Mouse (Mus musculus) splenic B cell, adult 2 months (primary cell): Measurements from ENCODE around the gene Dgki.

Experiments used
- DNase-seq: peaks from one replicate; pipeline ENCODE4 v3.0.0-alpha.2; 2011; ENCODE audit warnings: low read depth, low spot score
- H3K27me3 ChIP-seq: 2 replicates; pipeline ENCODE4 v1.6.1; 2012; ENCODE audit warnings: mild to moderate bottlenecking, low read length, moderate library complexity, mixed read lengths; ENCODE audit not compliant: control insufficient read depth, poor library complexity, insufficient read depth, severe bottlenecking
- H3K36me3 ChIP-seq: 2 replicates; pipeline ENCODE4 v1.6.1; 2012; ENCODE audit warnings: mild to moderate bottlenecking, low read length, moderate library complexity, mixed read lengths; ENCODE audit not compliant: control insufficient read depth, poor library complexity, insufficient read depth, severe bottlenecking

Dgki gene

DNA sequence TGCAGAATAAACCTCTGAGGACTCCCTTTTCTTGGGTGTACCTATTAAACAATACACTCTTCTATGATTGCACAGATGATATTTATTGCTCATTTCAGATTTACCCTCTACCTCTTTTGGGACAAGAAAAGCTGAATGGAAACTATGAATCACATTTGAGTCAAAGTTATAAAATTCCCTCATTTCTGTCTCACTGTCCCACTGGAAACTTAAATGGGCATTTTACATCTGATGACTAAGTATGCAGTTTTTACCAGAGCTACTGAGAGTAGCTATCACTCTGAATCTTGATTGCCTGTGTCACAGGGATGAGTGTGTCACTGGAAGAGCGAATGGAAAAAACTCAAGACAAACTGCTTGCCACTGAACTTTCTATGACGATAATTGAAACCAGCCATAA lies 467.8 kb downstream of the Dgki start:
- no peak for DNase-seq
- no peaks in the 10 kb centered on the region for H3K27me3 ChIP-seq

GRCm38 (mm10) chr6:36830371-36830925 lies 469.5 kb downstream of the Dgki start:
- no peak for DNase-seq
- no peaks in the 10 kb centered on the region for H3K36me3 ChIP-seq
- no peaks in the 10 kb centered on the region for H3K27me3 ChIP-seq

More for the DNA sequence above, 467.8 kb downstream of the Dgki start:
- H3K36me3 ChIP-seq = no peaks in the 10 kb centered on the region

DNA sequence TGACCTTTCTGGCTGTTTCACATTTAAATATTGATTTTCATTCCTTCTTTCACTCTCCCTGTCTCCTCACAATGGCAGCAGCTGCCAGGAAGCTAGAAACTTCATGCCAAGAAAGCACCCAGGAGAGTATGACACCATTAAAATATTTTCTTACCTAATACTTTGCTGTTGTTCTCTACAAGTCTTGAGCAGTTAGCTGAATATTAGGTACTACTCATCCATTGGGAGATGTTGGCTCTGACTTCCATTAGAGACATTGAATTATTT lies 480.3 kb downstream of the Dgki start:
- Histone ChIP-seq H3K27me3 (no peaks in the 10 kb centered on the region), H3K36me3 (no peaks in the 10 kb centered on the region)
- DNase-seq = no peak

DNA sequence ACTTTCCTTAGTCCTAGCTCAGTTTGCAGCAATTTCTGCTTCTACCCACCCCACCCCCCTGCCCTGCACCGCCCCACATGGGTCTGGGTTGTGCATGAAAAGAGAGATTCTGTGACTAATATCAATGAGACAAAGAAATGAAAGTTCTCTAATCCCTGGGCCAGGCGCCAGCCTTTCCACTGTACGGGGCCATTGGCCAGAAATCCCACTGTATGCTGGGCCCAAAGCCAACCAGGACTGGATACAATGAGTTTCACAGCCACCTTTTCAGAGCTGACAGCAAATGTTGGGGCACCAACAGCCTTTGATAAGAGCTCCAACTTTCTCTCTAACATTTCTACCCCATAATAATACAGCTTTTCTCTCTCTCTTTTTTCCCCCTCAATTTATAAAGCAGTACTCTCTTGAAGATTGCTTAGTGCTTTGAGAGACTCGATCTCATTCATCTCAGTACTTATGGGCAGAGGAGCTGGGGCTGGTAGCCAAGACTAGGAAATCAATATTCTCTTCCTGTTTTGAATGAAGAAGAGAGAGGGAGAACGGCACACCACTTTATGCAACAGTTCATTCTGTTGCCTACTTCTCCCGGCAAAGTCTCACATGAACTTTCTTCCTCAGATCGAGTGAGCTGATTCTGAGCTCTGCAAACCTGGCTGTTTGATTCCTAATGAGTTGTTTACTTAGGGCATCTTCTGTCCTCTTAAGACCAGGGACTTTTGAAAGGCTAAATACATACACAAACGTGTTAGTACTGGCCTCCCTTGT lies 480.8 kb downstream of the Dgki start:
- DNase-seq = no peak
- H3K27me3 ChIP-seq = no peaks in the 10 kb centered on the region
- H3K36me3 ChIP-seq = no peaks in the 10 kb centered on the region

DNA sequence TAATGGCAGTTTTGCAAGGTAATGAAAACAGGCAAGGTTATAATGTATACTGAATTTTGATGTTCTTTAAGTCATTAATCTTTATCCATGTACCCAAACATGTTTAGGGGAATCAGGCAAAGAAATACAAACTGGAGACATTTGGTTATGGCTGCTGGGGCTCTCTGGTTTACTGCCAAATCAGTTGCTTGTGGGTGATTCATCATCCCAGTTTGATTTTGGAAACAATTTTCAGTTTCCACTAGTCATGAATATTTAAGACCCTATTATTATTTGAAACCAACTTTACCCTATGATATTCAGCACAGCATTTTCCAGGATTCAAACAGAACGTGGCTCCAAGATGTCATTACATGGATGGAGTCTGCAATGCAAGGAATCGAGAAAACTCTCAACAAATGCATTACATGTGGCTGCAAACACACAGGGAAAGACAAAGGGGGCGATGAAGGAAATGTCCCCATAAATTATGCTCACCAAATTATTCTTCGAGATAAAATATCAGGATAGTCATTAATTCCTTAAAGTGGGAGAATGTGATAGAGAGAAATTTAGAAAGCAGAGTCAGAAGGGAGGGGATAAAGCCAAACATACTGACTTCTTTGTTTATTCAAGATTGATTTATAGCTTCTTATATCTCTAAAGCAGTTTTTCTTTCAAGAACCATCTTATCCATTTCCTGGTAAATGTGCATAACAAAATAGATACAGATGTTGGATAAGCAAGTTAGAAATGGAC lies 481.5 kb downstream of the Dgki start:
- no peaks in the 10 kb centered on the region for H3K27me3 ChIP-seq
- no peaks in the 10 kb centered on the region for H3K36me3 ChIP-seq
- no peak for DNase-seq

DNA sequence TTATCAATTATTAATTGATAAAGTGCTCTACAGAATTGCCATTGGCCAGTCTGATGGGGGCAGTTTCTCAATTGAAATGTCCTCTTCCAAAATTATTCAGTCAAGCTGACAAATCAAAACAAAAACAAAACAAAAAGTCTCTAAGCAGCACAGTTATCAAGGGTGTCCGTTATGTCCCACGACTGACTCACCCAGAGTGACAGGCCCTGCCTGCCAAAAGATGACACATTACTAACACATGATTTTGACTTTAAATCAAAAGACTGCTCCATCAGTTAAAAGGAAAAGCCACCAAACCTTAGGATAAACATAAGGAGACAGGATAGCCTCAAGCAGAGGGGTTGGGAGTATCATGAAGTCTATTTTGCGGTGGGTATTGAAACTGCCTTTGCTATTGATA lies 483.3 kb downstream of the Dgki start:
- Histone ChIP-seq H3K36me3 (no peaks in the 10 kb centered on the region), H3K27me3 (no peaks in the 10 kb centered on the region)
- no peak for DNase-seq

DNA sequence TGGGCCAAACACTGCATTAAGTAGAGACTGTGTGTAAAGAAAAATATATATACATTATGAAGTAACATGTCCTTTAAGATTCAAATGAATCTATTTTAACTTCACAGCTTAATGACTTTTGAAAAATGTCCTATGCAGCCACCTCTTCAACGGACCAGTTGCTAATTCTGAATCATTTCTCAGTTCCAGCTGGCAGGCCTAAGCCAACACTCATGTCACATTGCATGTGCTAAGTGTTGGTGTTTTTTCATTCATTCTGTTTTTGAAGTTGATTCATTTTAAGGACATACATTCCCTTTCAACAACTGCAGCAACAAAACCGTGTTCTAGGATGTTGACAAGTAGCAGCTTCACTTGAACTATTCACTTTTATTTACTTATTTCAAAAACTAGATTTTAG lies 484.0 kb downstream of the Dgki start:
- H3K36me3 ChIP-seq = no peaks in the 10 kb centered on the region
- DNase-seq = no peak

GRCm38 (mm10) chr6:36812666-36813515 lies 487.1 kb downstream of the Dgki start:
- DNase-seq = no peak

More for the DNA sequence above, 484.0 kb downstream of the Dgki start:
- H3K27me3 ChIP-seq = no peaks in the 10 kb centered on the region

GRCm38 (mm10) chr6:36810448-36810847 lies 489.5 kb downstream of the Dgki start:
- DNase-seq = no peak
- H3K36me3 ChIP-seq = no peaks in the 10 kb centered on the region
- no peaks in the 10 kb centered on the region for H3K27me3 ChIP-seq

More at GRCm38 (mm10) chr6:36812666-36813515, 487.1 kb downstream of the Dgki start:
- Histone ChIP-seq H3K36me3 (no peaks in the 10 kb centered on the region), H3K27me3 (no peaks in the 10 kb centered on the region)

GRCm38 (mm10) chr6:36809747-36810285 lies 490.2 kb downstream of the Dgki start, which contains the start of gene Ptn:
Gene Ptn (minus strand): TSS chr6:36810220.
- Histone ChIP-seq H3K36me3 (no peaks in the 10 kb centered on the region), H3K27me3 (no peaks in the 10 kb centered on the region)
- DNase-seq = no peak

GRCm38 (mm10) chr6:36809311-36809726 lies 490.7 kb downstream of the Dgki start:
- H3K27me3 ChIP-seq = no peaks in the 10 kb centered on the region
- no peak for DNase-seq
- H3K36me3 ChIP-seq = no peaks in the 10 kb centered on the region

DNA sequence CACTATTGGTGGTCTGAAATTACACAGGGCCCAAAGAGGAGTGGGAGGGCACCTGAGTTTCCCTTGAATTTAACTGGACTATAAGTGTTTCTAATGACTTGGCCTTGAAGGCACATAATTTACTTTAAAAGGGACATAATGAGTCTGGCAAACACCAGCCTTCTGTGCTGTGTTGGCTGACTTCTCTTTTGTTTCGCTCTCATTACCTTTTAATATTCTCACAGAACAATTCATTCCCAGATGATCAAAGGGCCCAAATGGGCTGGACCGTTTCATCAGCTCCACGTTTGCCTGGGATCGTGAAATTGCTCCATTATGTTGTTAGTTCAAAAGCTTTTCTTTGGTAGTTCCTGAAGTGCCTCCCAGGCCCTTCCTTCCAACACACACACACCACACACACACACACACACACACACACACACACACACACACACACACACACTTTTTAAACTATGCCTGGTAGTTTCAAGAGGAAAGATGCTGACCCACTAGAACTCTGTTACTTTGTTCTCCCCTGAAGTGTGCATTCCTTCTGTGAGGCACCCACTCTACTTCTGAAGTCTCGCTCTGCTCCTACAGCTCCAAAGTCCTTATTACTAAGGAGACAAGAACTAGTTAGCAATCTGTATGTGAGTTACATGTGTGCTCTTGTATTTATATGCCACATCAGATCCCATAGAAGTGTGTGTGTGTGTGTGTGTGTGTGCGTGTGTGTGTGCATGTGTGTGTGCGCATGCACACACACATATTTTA lies 491.5 kb downstream of the Dgki start:
- DNase-seq = no peak
- H3K36me3 ChIP-seq = no peaks in the 10 kb centered on the region
- H3K27me3 ChIP-seq = no peaks in the 10 kb centered on the region

DNA sequence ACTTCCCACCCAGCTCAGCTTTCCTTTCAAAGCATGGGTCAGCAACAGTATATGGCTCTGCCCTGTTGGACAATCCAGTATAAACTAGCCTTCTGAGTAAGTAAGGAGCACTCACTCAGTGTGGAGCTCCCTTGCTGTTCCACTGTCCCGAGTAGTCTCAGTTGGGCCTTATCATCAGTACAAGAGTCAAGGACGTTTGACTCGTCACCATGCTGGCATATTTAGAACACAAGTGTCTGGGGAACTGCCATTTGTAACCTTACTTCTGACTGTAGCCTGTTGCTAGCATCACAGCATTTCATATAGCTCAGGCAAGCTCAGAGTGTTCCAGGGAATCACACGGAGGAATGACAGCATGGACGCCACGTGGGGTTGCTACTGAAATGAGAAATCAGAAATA lies 493.1 kb downstream of the Dgki start:
- no peaks in the 10 kb centered on the region for H3K27me3 ChIP-seq
- no peak for DNase-seq

More for the DNA sequence above, 493.1 kb downstream of the Dgki start:
- no peaks in the 10 kb centered on the region for H3K36me3 ChIP-seq
